Mouse (Mus musculus): ENCODE data around the gene Kiz.

Kiz gene

GRCm38 (mm10) chr2:146865781-146866180 is 10.1 kb downstream of the Kiz start:
- no peak for DNase-seq (ENCODE audit: low spot score in 2 of 2)

GRCm38 (mm10) chr2:146871300-146872269 is 15.9 kb downstream of the Kiz start:
- DNase-seq (ENCODE audit: low spot score in 2 of 2), result no peak

- DNase-seq (ENCODE audit: low spot score in 2 of 2), result no peak
Measured at GRCm38 (mm10) chr2:146872697-146873096, 17.0 kb downstream of the Kiz start.

GRCm38 (mm10) chr2:146873881-146874441 is 18.3 kb downstream of the Kiz start:
- DNase-seq (ENCODE audit: low spot score in 2 of 2), result no peak

- no peak for DNase-seq (ENCODE audit: low spot score in 2 of 2)
Measured at GRCm38 (mm10) chr2:146877423-146878098, 21.9 kb downstream of the Kiz start.

- no peak for DNase-seq (ENCODE audit: low spot score in 2 of 2)
Measured at GRCm38 (mm10) chr2:146881623-146882022, 26.0 kb downstream of the Kiz start.

- DNase-seq (ENCODE audit: low spot score in 2 of 2), result no peak
Measured at GRCm38 (mm10) chr2:146884291-146884855, 28.7 kb downstream of the Kiz start.

- no peak for DNase-seq (ENCODE audit: low spot score in 2 of 2)
Measured at GRCm38 (mm10) chr2:146888786-146889414, 33.2 kb downstream of the Kiz start.

- DNase-seq (ENCODE audit: low spot score in 2 of 2), result no peak
Measured at GRCm38 (mm10) chr2:146898977-146899376, 43.3 kb downstream of the Kiz start.

- no peak for DNase-seq (ENCODE audit: low spot score in 2 of 2)
Measured at GRCm38 (mm10) chr2:146916085-146916484, 60.4 kb downstream of the Kiz start.

- DNase-seq (ENCODE audit: low spot score in 2 of 2), result no peak
Measured at GRCm38 (mm10) chr2:146917770-146918169, 62.1 kb downstream of the Kiz start.

- no peak for DNase-seq (ENCODE audit: low spot score in 2 of 2)
Measured at GRCm38 (mm10) chr2:146920375-146921160, 64.9 kb downstream of the Kiz start.

GRCm38 (mm10) chr2:146925296-146925695 is 69.6 kb downstream of the Kiz start:
- DNase-seq (ENCODE audit: low spot score in 2 of 2), result no peak

GRCm38 (mm10) chr2:146925846-146926245 is 70.2 kb downstream of the Kiz start:
- no peak for DNase-seq (ENCODE audit: low spot score in 2 of 2)

GRCm38 (mm10) chr2:146948223-146948776 is 92.6 kb downstream of the Kiz start:
- no peak for DNase-seq (ENCODE audit: low spot score in 2 of 2)

GRCm38 (mm10) chr2:146956366-146956765 is 100.7 kb downstream of the Kiz start:
- DNase-seq (ENCODE audit: low spot score in 2 of 2), result no peak

GRCm38 (mm10) chr2:146958398-146958911 is 102.8 kb downstream of the Kiz start:
- no peak for DNase-seq (ENCODE audit: low spot score in 2 of 2)

GRCm38 (mm10) chr2:146958951-146959821 is 103.5 kb downstream of the Kiz start:
- DNase-seq (ENCODE audit: low spot score in 2 of 2), result peak; percentile 50 to 70

GRCm38 (mm10) chr2:146975024-146975423 is 119.4 kb downstream of the Kiz start:
- DNase-seq (ENCODE audit: low spot score in 2 of 2), result no peak

All from spleen, postnatal 14 days (tissue).